Mouse (Mus musculus) lung, postnatal 10 days (tissue): ENCODE data around the gene Mpv17l2.

Experiments
- DNase-seq: peaks from one replicate; pipeline ENCODE4 v3.0.0; 2021

Mpv17l2 gene

GRCm38 (mm10) chr8:70718297-70718696 is 42.4 kb downstream of the Mpv17l2 start, which contains the start of gene Gm3336:
Gene Gm3336, plus strand, starts transcription at chr8:70718543.
- peak; percentile 71 for DNase-seq

- DNase-seq: no peak
Observed at GRCm38 (mm10) chr8:70716521-70717400, 44.0 kb downstream of the Mpv17l2 start.

GRCm38 (mm10) chr8:70715086-70715485 is 45.7 kb downstream of the Mpv17l2 start:
- DNase-seq: peak; percentile 1

GRCm38 (mm10) chr8:70713991-70714390 is 46.8 kb downstream of the Mpv17l2 start:
- no peak for DNase-seq

DNA sequence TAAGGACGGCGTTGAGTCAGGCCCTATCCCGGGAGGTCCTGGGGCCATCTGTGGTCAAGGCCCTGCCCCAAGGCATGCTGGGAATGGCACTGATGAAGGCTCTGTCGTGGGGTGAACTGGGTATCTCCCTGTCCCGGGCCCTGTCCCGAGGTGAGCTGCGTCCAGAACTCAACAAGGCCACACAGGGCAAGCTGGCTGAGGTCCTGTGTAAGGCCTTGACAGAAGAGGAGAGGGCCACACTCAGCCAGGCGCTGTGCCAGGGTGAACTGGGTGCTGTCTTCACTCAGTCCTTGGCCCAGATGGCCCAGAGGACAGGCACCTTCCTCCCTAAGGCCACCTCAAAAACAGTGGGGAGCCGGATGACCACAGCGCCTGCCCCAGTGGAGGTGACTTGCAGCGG is 49.7 kb downstream of the Mpv17l2 start:
- DNase-seq: no peak

DNA sequence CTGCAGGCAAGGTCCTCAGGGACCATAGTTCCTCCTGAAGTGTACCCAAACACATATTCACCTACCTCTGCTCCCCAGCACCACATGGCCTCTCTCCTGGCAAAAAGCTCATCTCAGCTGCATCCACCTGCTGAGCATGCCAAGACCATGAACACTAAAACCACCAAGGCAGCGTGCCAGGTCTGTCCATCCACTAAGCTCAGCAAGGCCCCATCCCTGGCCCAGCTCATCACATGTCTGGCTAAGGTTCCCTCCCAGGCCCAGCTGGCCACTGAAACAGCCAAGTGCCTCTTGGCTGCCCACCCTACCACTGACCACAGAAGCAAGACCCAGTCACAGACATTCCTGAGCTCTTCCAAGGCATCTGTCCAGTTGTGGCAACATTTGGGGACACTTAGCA is 50.5 kb downstream of the Mpv17l2 start:
- peak; percentile 51 for DNase-seq

GRCm38 (mm10) chr8:70709794-70710193 is 51.0 kb downstream of the Mpv17l2 start:
- no peak for DNase-seq
